Mouse (Mus musculus) testis, adult 2 months (tissue): Measurements from ENCODE around the gene Acad12.
"Not testable (repeated sequence)": the region's sequence is repeated elsewhere in the genome, so short reads cannot be mapped to it uniquely, and the experiment has no call there.

ENCODE experiments used
- CTCF ChIP-seq: fragments of 200-500 bp; IDR thresholded peaks from 2 replicates; pipeline ENCODE4 v1.5.1; 2012; ENCODE audit warnings: low read depth, mild to moderate bottlenecking, inconsistent platforms, low read length, moderate library complexity; ENCODE audit not compliant: control insufficient read depth, insufficient read depth, insufficient replicate concordance
- POLR2A ChIP-seq: fragments of 200-500 bp; IDR thresholded peaks from 2 replicates; pipeline ENCODE4 v1.6.1; 2012; ENCODE audit warnings: low read depth, mild to moderate bottlenecking, inconsistent platforms, low read length, moderate library complexity; ENCODE audit not compliant: control insufficient read depth

- TF ChIP-seq CTCF, POLR2A: not testable (repeated sequence)
Observed at GRCm38 (mm10) chr5:121603815-121604214, 14.9 kb downstream of the Acad12 start.
